Mouse (Mus musculus): ENCODE data around the gene Lcn2. TPM values are rescaled to one million over a fixed set of nuclear protein-coding genes. Genes with fewer than 3 reads are reported as not detected.
A peak's percentile ranks its signal among the peaks of the same experiment; 100 is the strongest.

The Lcn2 gene
- polyA plus RNA-seq, 1 experiment from 2014 or later = 0.51 TPM

GRCm38 (mm10) chr2:32349625-32350255 is 38.3 kb downstream of the Lcn2 start:
- no peak overlapping the region for H3K27ac ChIP-seq (replicated peaks)
- no peaks in the 10 kb centered on the region for H3K36me3 ChIP-seq
- H3K9ac ChIP-seq (replicated peaks) = no peak overlapping the region
- no peak for ATAC-seq (replicated peaks)
- no peaks in the 10 kb centered on the region for H3K27me3 ChIP-seq
- no peak overlapping the region for H3K4me3 ChIP-seq
- H3K4me2 ChIP-seq (replicated peaks) = no peak overlapping the region
- H3K4me1 ChIP-seq = peaks cover 15% of the 10 kb centered on the region
- 68% methylated on average over 8 of the region's 8 CpGs for WGBS
- no peaks in the 10 kb centered on the region for H3K9me3 ChIP-seq

GRCm38 (mm10) chr2:32348311-32348710 is 39.7 kb downstream of the Lcn2 start:
- no peak for ATAC-seq (replicated peaks)
- Histone ChIP-seq H3K4me3 (no peak overlapping the region), H3K4me1 (peaks cover 22% of the 10 kb centered on the region), H3K9me3 (no peaks in the 10 kb centered on the region), H3K27ac (replicated peaks) (no peak overlapping the region), H3K36me3 (no peaks in the 10 kb centered on the region), H3K27me3 (no peaks in the 10 kb centered on the region), H3K9ac (replicated peaks) (no peak overlapping the region), H3K4me2 (replicated peaks) (no peak overlapping the region)
- 76% methylated on average over 11 of the region's 11 CpGs for WGBS

GRCm38 (mm10) chr2:32347019-32347418 is 41.0 kb downstream of the Lcn2 start:
- H3K9me3 ChIP-seq = no peaks in the 10 kb centered on the region

GRCm38 (mm10) chr2:32344598-32345321 is 43.3 kb downstream of the Lcn2 start:
- ATAC-seq (replicated peaks) = no peak
- Histone ChIP-seq H3K36me3 (no peaks in the 10 kb centered on the region), H3K27me3 (no peaks in the 10 kb centered on the region), H3K4me3 (no peak overlapping the region), H3K4me1 (peaks cover 16% of the 10 kb centered on the region), H3K9me3 (no peaks in the 10 kb centered on the region), H3K9ac (replicated peaks) (no peak overlapping the region), H3K4me2 (replicated peaks) (no peak overlapping the region), H3K27ac (replicated peaks) (no peak overlapping the region)
- 56% methylated on average over 14 of the region's 14 CpGs for WGBS

More at GRCm38 (mm10) chr2:32347019-32347418, 41.0 kb downstream of the Lcn2 start:
- Histone ChIP-seq H3K4me3 (no peak overlapping the region), H3K4me1 (peaks cover 25% of the 10 kb centered on the region), H3K4me2 (replicated peaks) (no peak overlapping the region), H3K9ac (replicated peaks) (no peak overlapping the region), H3K36me3 (no peaks in the 10 kb centered on the region), H3K27me3 (no peaks in the 10 kb centered on the region), H3K27ac (replicated peaks) (no peak overlapping the region)
- ATAC-seq (replicated peaks) = no peak
- 82% methylated on average over 6 of the region's 6 CpGs for WGBS

- H3K4me3 ChIP-seq = no peak overlapping the region
- WGBS = 60% methylated on average over 10 of the region's 10 CpGs
- no peaks in the 10 kb centered on the region for H3K36me3 ChIP-seq
- H3K4me1 ChIP-seq = peaks cover 16% of the 10 kb centered on the region
- no peak for ATAC-seq (replicated peaks)
- H3K9me3 ChIP-seq = no peaks in the 10 kb centered on the region
- no peaks in the 10 kb centered on the region for H3K27me3 ChIP-seq
- no peak overlapping the region for H3K27ac ChIP-seq (replicated peaks)
- no peak overlapping the region for H3K9ac ChIP-seq (replicated peaks)
- H3K4me2 ChIP-seq (replicated peaks) = no peak overlapping the region
Observed at GRCm38 (mm10) chr2:32344056-32344455, 44.0 kb downstream of the Lcn2 start.

- Histone ChIP-seq H3K36me3 (no peaks in the 10 kb centered on the region), H3K4me1 (peaks cover 16% of the 10 kb centered on the region), H3K9ac (replicated peaks) (no peak overlapping the region), H3K4me3 (no peak overlapping the region), H3K27me3 (no peaks in the 10 kb centered on the region), H3K27ac (replicated peaks) (peak overlapping the region; percentile 45; the same call in 1 of the 2 replicates), H3K9me3 (no peaks in the 10 kb centered on the region), H3K4me2 (replicated peaks) (no peak overlapping the region)
- WGBS = 97% methylated on average over 2 of the region's 2 CpGs
- ATAC-seq (replicated peaks) = no peak
Observed at GRCm38 (mm10) chr2:32343351-32343671, 44.7 kb downstream of the Lcn2 start.

GRCm38 (mm10) chr2:32342539-32343350 is 45.3 kb downstream of the Lcn2 start:
- H3K4me2 ChIP-seq (replicated peaks) = no peak overlapping the region
- 67% methylated on average over 6 of the region's 6 CpGs for WGBS
- H3K9ac ChIP-seq (replicated peaks) = no peak overlapping the region
- no peaks in the 10 kb centered on the region; the same call in 1 of the 2 replicates for H3K36me3 ChIP-seq
- peak overlapping the region; percentile 45 for H3K27ac ChIP-seq (replicated peaks)
- no peaks in the 10 kb centered on the region for H3K9me3 ChIP-seq
- ATAC-seq (replicated peaks) = no peak; the same call in 1 of the 2 replicates
- peaks cover 16% of the 10 kb centered on the region for H3K4me1 ChIP-seq
- no peaks in the 10 kb centered on the region for H3K27me3 ChIP-seq
- H3K4me3 ChIP-seq = no peak overlapping the region

GRCm38 (mm10) chr2:32342039-32342438 is 46.0 kb downstream of the Lcn2 start:
- Histone ChIP-seq H3K4me2 (replicated peaks) (no peak overlapping the region), H3K9me3 (no peaks in the 10 kb centered on the region), H3K4me1 (peaks cover 16% of the 10 kb centered on the region), H3K4me3 (no peak overlapping the region), H3K27ac (replicated peaks) (no peak overlapping the region), H3K36me3 (no peaks in the 10 kb centered on the region; the same call in 1 of the 2 replicates), H3K27me3 (no peaks in the 10 kb centered on the region), H3K9ac (replicated peaks) (no peak overlapping the region)
- no peak for ATAC-seq (replicated peaks)
- whole genome bisulfite sequencing = 91% methylated on average over 4 of the region's 4 CpGs

GRCm38 (mm10) chr2:32341634-32341939 is 46.5 kb downstream of the Lcn2 start:
- 91% methylated on average over 4 of the region's 4 CpGs for WGBS
- H3K9ac ChIP-seq (replicated peaks) = no peak overlapping the region
- H3K4me2 ChIP-seq (replicated peaks) = no peak overlapping the region
- H3K27me3 ChIP-seq = no peaks in the 10 kb centered on the region
- H3K9me3 ChIP-seq = no peaks in the 10 kb centered on the region
- no peak for ATAC-seq (replicated peaks)
- peaks cover 16% of the 10 kb centered on the region for H3K4me1 ChIP-seq
- no peak overlapping the region for H3K4me3 ChIP-seq
- H3K36me3 ChIP-seq = no peaks in the 10 kb centered on the region; the same call in 1 of the 2 replicates
- no peak overlapping the region for H3K27ac ChIP-seq (replicated peaks)

- Histone ChIP-seq H3K4me2 (replicated peaks) (no peak overlapping the region), H3K9ac (replicated peaks) (no peak overlapping the region), H3K4me1 (peaks cover 16% of the 10 kb centered on the region), H3K27me3 (no peaks in the 10 kb centered on the region), H3K4me3 (no peak overlapping the region), H3K36me3 (no peaks in the 10 kb centered on the region; the same call in 1 of the 2 replicates), H3K27ac (replicated peaks) (no peak overlapping the region), H3K9me3 (no peaks in the 10 kb centered on the region)
- ATAC-seq (replicated peaks) = no peak
- WGBS = 83% methylated on average over 13 of the region's 13 CpGs
Observed at GRCm38 (mm10) chr2:32340836-32341633, 47.0 kb downstream of the Lcn2 start.

- ATAC-seq (replicated peaks) = no peak
- H3K4me3 ChIP-seq = no peak overlapping the region
- H3K36me3 ChIP-seq = no peaks in the 10 kb centered on the region; the same call in 1 of the 2 replicates
- no peaks in the 10 kb centered on the region for H3K27me3 ChIP-seq
- H3K4me1 ChIP-seq = peaks cover 16% of the 10 kb centered on the region
- no peak overlapping the region for H3K27ac ChIP-seq (replicated peaks)
- H3K9me3 ChIP-seq = no peaks in the 10 kb centered on the region
- 36% methylated on average over 26 of the region's 26 CpGs for WGBS
- H3K9ac ChIP-seq (replicated peaks) = no peak overlapping the region
- H3K4me2 ChIP-seq (replicated peaks) = no peak overlapping the region
Observed at GRCm38 (mm10) chr2:32339912-32340642, 48.0 kb downstream of the Lcn2 start.
